In genomic region chr17:8983576-8983975, GRCm38 (mm10) we compare ENCODE assay signal across 25 mouse cellular contexts. TPM values are rescaled to one million over a fixed set of nuclear protein-coding genes. Genes with fewer than 3 reads are reported as not detected.
"Had no signal": no experiment of that assay in that cellular context is flagged by ENCODE, and none has a peak within 500 bp of the region (broad histone marks: within the 10 kb centered on the region; RNA-seq: fewer than 3 reads in every experiment).

No protein-coding gene starts in this region.

- H3K9ac ChIP-seq: heart, embryonic 13.5 days; heart, embryonic 15.5 days; hindbrain, embryonic 13.5 days; hindbrain, embryonic 15.5 days; limb, embryonic 13.5 days; limb, embryonic 15.5 days; liver, embryonic 14.5 days had no signal

- H3K27me3 ChIP-seq: heart, embryonic 15.5 days; hindbrain, embryonic 13.5 days; hindbrain, embryonic 15.5 days; limb, embryonic 13.5 days; limb, embryonic 15.5 days had no signal

- ATAC-seq: hindbrain, postnatal 0 days; intestine, embryonic 16.5 days had no signal

- H3K27ac ChIP-seq: heart, adult 2 months; heart, embryonic 13.5 days; heart, embryonic 15.5 days; hindbrain, embryonic 13.5 days; hindbrain, embryonic 15.5 days; limb, embryonic 13.5 days; limb, embryonic 15.5 days; liver, embryonic 14.5 days had no signal

- H3K4me2 ChIP-seq: heart, embryonic 11.5 days; heart, embryonic 13.5 days; heart, embryonic 15.5 days; hindbrain, embryonic 13.5 days; hindbrain, embryonic 15.5 days; limb, embryonic 13.5 days; limb, embryonic 15.5 days; liver, embryonic 11.5 days had no signal

- H3K4me3 ChIP-seq: heart, adult 2 months; heart, embryonic 13.5 days; heart, embryonic 15.5 days; hindbrain, embryonic 13.5 days; hindbrain, embryonic 15.5 days; limb, embryonic 13.5 days; limb, embryonic 15.5 days had no signal

- H3K9me3 ChIP-seq: heart, embryonic 13.5 days; heart, embryonic 15.5 days; hindbrain, embryonic 13.5 days; hindbrain, embryonic 15.5 days; limb, embryonic 13.5 days; limb, embryonic 15.5 days had no signal

- DNase-seq: gastrocnemius, postnatal 14 days; gastrocnemius, postnatal 36 days; heart, adult 11 months; heart, adult 2 months; heart, postnatal 14 days; heart, postnatal 36 days; kidney, adult 11 months; kidney, adult 8-10 months; kidney, postnatal 10 days; kidney, postnatal 25 days; layer of hippocampus, adult 9-11 months; layer of hippocampus, postnatal 36 days; left cerebral cortex, postnatal 4 days; lung, adult 18-20 months had no signal

- H3K36me3 ChIP-seq: heart, embryonic 13.5 days; heart, embryonic 15.5 days had no signal

RNA-seq across cellular contexts. Expression of gene 1700010I14Rik, which starts 4.6 kb away (rescaled TPM):
- total RNA-seq: heart, postnatal 36 days had no signal
